ENCODE assay signal across 17 mouse cellular contexts in genomic region chr5:23771105-23771504, GRCm38 (mm10). TPM values are rescaled to one million over a fixed set of nuclear protein-coding genes. Genes with fewer than 3 reads are reported as not detected.
DNase-seq lines count a peak whose midpoint lies in the region; ATAC-seq and TF ChIP-seq lines count a peak whose summit lies in the region.
"Had no signal": no experiment of that assay in that cellular context is flagged by ENCODE, and none has a peak within 500 bp of the region (broad histone marks: within the 10 kb centered on the region; RNA-seq: fewer than 3 reads in every experiment).

No protein-coding gene starts in this region.

- no peaks in the 10 kb centered on the region for H3K27me3 ChIP-seq in embryonic facial prominence, embryonic 15.5 days
- no peaks in the 10 kb centered on the region for H3K27me3 ChIP-seq in embryonic facial prominence, embryonic 10.5 days (replicated peaks; ENCODE audit: low read depth, poor library complexity, severe bottlenecking)
- H3K27me3 ChIP-seq in kidney, embryonic 16.5 days (ENCODE audit: insufficient read depth, low read length) = no peaks in the 10 kb centered on the region
- no peaks in the 10 kb centered on the region for H3K27me3 ChIP-seq in liver, postnatal 0 days (ENCODE audit: insufficient read depth, low read length)
- H3K27me3 ChIP-seq: forebrain, embryonic 13.5 days; midbrain, embryonic 12.5 days had no signal

- no peak overlapping the region for H3K4me2 ChIP-seq in embryonic facial prominence, embryonic 15.5 days (replicated peaks)
- H3K4me2 ChIP-seq in kidney, embryonic 16.5 days (replicated peaks; ENCODE audit: low read depth, low read length) = no peak overlapping the region; the same call in 1 of the 2 replicates
- 0 out of 2 replicates have a peak overlapping the region, but pooled peaks have one; percentile 18 for H3K4me2 ChIP-seq in liver, postnatal 0 days (ENCODE audit: low read depth, low read length)
- H3K4me2 ChIP-seq: forebrain, embryonic 13.5 days; midbrain, embryonic 12.5 days had no signal

- H3K4me1 ChIP-seq in embryonic facial prominence, embryonic 15.5 days = no peaks in the 10 kb centered on the region
- no peaks in the 10 kb centered on the region for H3K4me1 ChIP-seq in embryonic facial prominence, embryonic 10.5 days
- H3K4me1 ChIP-seq in kidney, embryonic 16.5 days (ENCODE audit: insufficient read depth, low read length) = no peaks in the 10 kb centered on the region
- H3K4me1 ChIP-seq in liver, postnatal 0 days (ENCODE audit: insufficient read depth) = no peaks in the 10 kb centered on the region
- H3K4me1 ChIP-seq: forebrain, embryonic 13.5 days; hindbrain, embryonic 10.5 days; midbrain, embryonic 12.5 days had no signal

- no peak for DNase-seq in embryonic facial prominence, embryonic 10.5 days (ENCODE audit: low spot score)
- DNase-seq in kidney, postnatal 14 days = no peak
- peak; percentile 39 for DNase-seq in liver, postnatal 0 days
- DNase-seq in frontal cortex, adult 2 months (ENCODE audit: extremely low spot score in 1 of 2, low spot score in 1 of 2) = no peak
- DNase-seq in urinary bladder, adult 18-20 months (ENCODE audit: low spot score in 2 of 2) = no peak
- DNase-seq: cerebellum, adult 9-11 months; gastrocnemius, postnatal 10 days; kidney, adult 18-20 months; lung, postnatal 10 days; spleen, adult 18-20 months had no signal

- no peak overlapping the region for H3K9ac ChIP-seq in embryonic facial prominence, embryonic 15.5 days
- H3K9ac ChIP-seq in kidney, embryonic 16.5 days (replicated peaks; ENCODE audit: low read length) = no peak overlapping the region
- no peak overlapping the region for H3K9ac ChIP-seq in liver, postnatal 0 days (replicated peaks)
- H3K9ac ChIP-seq: forebrain, embryonic 13.5 days; midbrain, embryonic 12.5 days had no signal

- H3K9me3 ChIP-seq in embryonic facial prominence, embryonic 15.5 days (replicated peaks) = no peaks in the 10 kb centered on the region
- no peaks in the 10 kb centered on the region for H3K9me3 ChIP-seq in embryonic facial prominence, embryonic 10.5 days
- H3K9me3 ChIP-seq in kidney, embryonic 16.5 days (ENCODE audit: low read length) = no peaks in the 10 kb centered on the region
- H3K9me3 ChIP-seq in liver, postnatal 0 days (ENCODE audit: low read length) = no peaks in the 10 kb centered on the region
- H3K9me3 ChIP-seq: forebrain, embryonic 13.5 days; hindbrain, embryonic 10.5 days; midbrain, embryonic 12.5 days had no signal

- no peak overlapping the region for H3K4me3 ChIP-seq in embryonic facial prominence, embryonic 15.5 days (replicated peaks)
- no peak overlapping the region for H3K4me3 ChIP-seq in embryonic facial prominence, embryonic 10.5 days
- no peak overlapping the region for H3K4me3 ChIP-seq in kidney, embryonic 16.5 days (ENCODE audit: low read length)
- H3K4me3 ChIP-seq in liver, postnatal 0 days (ENCODE audit: low read depth, low read length) = no peak overlapping the region
- H3K4me3 ChIP-seq: forebrain, embryonic 13.5 days; hindbrain, embryonic 10.5 days; midbrain, embryonic 12.5 days had no signal

- ATAC-seq in embryonic facial prominence, embryonic 15.5 days (ENCODE audit: insufficient number of reproducible peaks, low FRiP score, low TSS enrichment, low read depth) = peak; percentile 19; the same call in 1 of the 2 replicates
- ATAC-seq in kidney, embryonic 16.5 days (ENCODE audit: low FRiP score, low TSS enrichment) = peak; percentile 39; the same call in 1 of the 2 replicates
- ATAC-seq in common myeloid progenitor, adult 5-6 weeks (replicated peaks; ENCODE audit: low read depth, poor library complexity, severe bottlenecking) = peak; percentile 36; the same call in 1 of the 2 replicates
- peak; percentile 96 for ATAC-seq in liver, postnatal 0 days
- ATAC-seq: activated CD4-positive, CD25-positive, alpha-beta regulatory T cell, adult 4 months; forebrain, embryonic 13.5 days had no signal

- WGBS in embryonic facial prominence, embryonic 15.5 days = 64% methylated on average over 8 of the region's 8 CpGs
- WGBS in embryonic facial prominence, embryonic 10.5 days = 81% methylated on average over 8 of the region's 8 CpGs
- 26% methylated on average over 8 of the region's 8 CpGs for WGBS in kidney, embryonic 16.5 days
- 54% methylated on average over 8 of the region's 8 CpGs for WGBS in liver, postnatal 0 days (ENCODE audit: insufficient replicate concordance)

- TF ChIP-seq CTCF in liver, postnatal 0 days (IDR thresholded peaks at IDR 0.05; ENCODE audit: low read depth) = no peak

- H3K36me3 ChIP-seq in embryonic facial prominence, embryonic 15.5 days = peaks cover 57% of the 10 kb centered on the region
- peaks cover 84% of the 10 kb centered on the region for H3K36me3 ChIP-seq in embryonic facial prominence, embryonic 10.5 days (replicated peaks)
- peaks cover 43% of the 10 kb centered on the region for H3K36me3 ChIP-seq in kidney, embryonic 16.5 days (ENCODE audit: insufficient read depth, low read length)
- H3K36me3 ChIP-seq in liver, postnatal 0 days (replicated peaks; ENCODE audit: insufficient read depth, low read length) = peaks cover 12% of the 10 kb centered on the region

- TF ChIP-seq EP300 in liver, postnatal 0 days (IDR thresholded peaks at IDR 0.05; ENCODE audit: low read depth) = no peak

- no peak overlapping the region for H3K27ac ChIP-seq in embryonic facial prominence, embryonic 15.5 days (replicated peaks)
- H3K27ac ChIP-seq in embryonic facial prominence, embryonic 10.5 days (replicated peaks) = no peak overlapping the region
- H3K27ac ChIP-seq in kidney, embryonic 16.5 days (ENCODE audit: low read length) = no peak overlapping the region
- 0 out of 2 replicates have a peak overlapping the region, but pooled peaks have one; percentile 52 for H3K27ac ChIP-seq in liver, postnatal 0 days (ENCODE audit: low read depth)
- H3K27ac ChIP-seq: forebrain, embryonic 13.5 days; hindbrain, embryonic 10.5 days; midbrain, embryonic 12.5 days had no signal

RNA-seq across cellular contexts. Expression of gene Pus7, which starts 12.4 kb away (rescaled TPM):
- polyA plus RNA-seq in embryonic facial prominence, embryonic 15.5 days (2015; fragmentation: Nextera tagmentation; extraction: Ambion mirVana) = 29.2 and 30.2 TPM in 2 replicates
- 42.9 and 45.9 TPM in 2 replicates for polyA plus RNA-seq in embryonic facial prominence, embryonic 10.5 days (2016; fragmentation: Nextera tagmentation; extraction: Ambion mirVana)
- 32.3 and 34.8 TPM in 2 replicates for polyA plus RNA-seq in kidney, embryonic 16.5 days (2015; fragmentation: Nextera tagmentation; extraction: Ambion mirVana)
- 58.8 and 61.9 TPM in 2 replicates for total RNA-seq in common myeloid progenitor, adult 5-6 weeks (2017)
- polyA plus RNA-seq in liver, postnatal 0 days (2015; fragmentation: Nextera tagmentation; extraction: Ambion mirVana) = 5.3 and 6.0 TPM in 2 replicates
- polyA plus RNA-seq in frontal cortex, adult 2 months (2012; rRNA removed) = 18.5 and 21.2 TPM in 2 replicates

RNA-seq across cellular contexts. Expression of gene Rint1, which starts 16.4 kb away (rescaled TPM):
- polyA plus RNA-seq in embryonic facial prominence, embryonic 15.5 days (2015; fragmentation: Nextera tagmentation; extraction: Ambion mirVana) = 40.0 and 40.5 TPM in 2 replicates
- 36.4 and 36.5 TPM in 2 replicates for polyA plus RNA-seq in embryonic facial prominence, embryonic 10.5 days (2016; fragmentation: Nextera tagmentation; extraction: Ambion mirVana)
- 33.6 and 36.7 TPM in 2 replicates for polyA plus RNA-seq in kidney, embryonic 16.5 days (2015; fragmentation: Nextera tagmentation; extraction: Ambion mirVana)
- total RNA-seq in common myeloid progenitor, adult 5-6 weeks (2017) = 22.5 and 23.4 TPM in 2 replicates
- 9.6 and 10.9 TPM in 2 replicates for polyA plus RNA-seq in liver, postnatal 0 days (2015; fragmentation: Nextera tagmentation; extraction: Ambion mirVana)
- 15.4 and 18.1 TPM in 2 replicates for polyA plus RNA-seq in frontal cortex, adult 2 months (2012; rRNA removed)

Comparison
In these comparisons a context has a peak if more than half of its experiments do, and no peak if none do; other contexts are left out.
1. ATAC-seq: peak in every context shown above with its lines; median percentile 96 in liver, postnatal 0 days; 39 in kidney, embryonic 16.5 days; 36 in common myeloid progenitor, adult 5-6 weeks; 19 in embryonic facial prominence, embryonic 15.5 days.